Mouse (Mus musculus): ENCODE measurements around the gene Fbxo10. TPM values are rescaled to one million over a fixed set of nuclear protein-coding genes. Genes with fewer than 3 reads are reported as not detected.
"Not testable (repeated sequence)": the region's sequence is repeated elsewhere in the genome, so short reads cannot be mapped to it uniquely, and the experiment has no call there.

The Fbxo10 gene
- total RNA-seq, 4 experiments from 2014 or later: 40.8 to 49.0 (median 45.1) TPM

- peak; percentile 52 to 58 for DNase-seq (ENCODE audit: low spot score in 2 of 2)
These were observed 36.4 kb downstream of the Fbxo10 start for GRCm38 (mm10) chr4:45047956-45048355.

- no peak for DNase-seq (ENCODE audit: low spot score in 2 of 2)
These were observed 37.0 kb downstream of the Fbxo10 start for GRCm38 (mm10) chr4:45047286-45047887.

- DNase-seq (ENCODE audit: low spot score in 2 of 2): no peak
These were observed 37.7 kb downstream of the Fbxo10 start for GRCm38 (mm10) chr4:45046679-45047078.

- no peak for DNase-seq (ENCODE audit: low spot score in 2 of 2)
These were observed 43.6 kb downstream of the Fbxo10 start for GRCm38 (mm10) chr4:45040795-45041194.

GRCm38 (mm10) chr4:45039546-45039945, 44.9 kb downstream of the Fbxo10 start:
- DNase-seq (ENCODE audit: low spot score in 2 of 2): not testable (repeated sequence)

GRCm38 (mm10) chr4:45038879-45039278, 45.5 kb downstream of the Fbxo10 start:
- DNase-seq (ENCODE audit: low spot score in 2 of 2): not testable (repeated sequence)

GRCm38 (mm10) chr4:45037455-45038410, 46.7 kb downstream of the Fbxo10 start:
- no peak for DNase-seq (ENCODE audit: low spot score in 2 of 2)

GRCm38 (mm10) chr4:45036571-45036970, 47.8 kb downstream of the Fbxo10 start:
- no peak for DNase-seq (ENCODE audit: low spot score in 2 of 2)

GRCm38 (mm10) chr4:45036048-45036447, 48.4 kb downstream of the Fbxo10 start:
- no peak for DNase-seq (ENCODE audit: low spot score in 2 of 2)

GRCm38 (mm10) chr4:45034693-45035628, 49.4 kb downstream of the Fbxo10 start:
- no peak for DNase-seq (ENCODE audit: low spot score in 2 of 2)

- no peak for DNase-seq (ENCODE audit: low spot score in 2 of 2)
These were observed 51.8 kb downstream of the Fbxo10 start for GRCm38 (mm10) chr4:45032586-45032985.

- DNase-seq (ENCODE audit: low spot score in 2 of 2): no peak
These were observed 57.9 kb downstream of the Fbxo10 start for GRCm38 (mm10) chr4:45026459-45026858.

- DNase-seq (ENCODE audit: low spot score in 2 of 2): no peak
These were observed 65.4 kb downstream of the Fbxo10 start for GRCm38 (mm10) chr4:45019009-45019408.

- DNase-seq (ENCODE audit: low spot score in 2 of 2): peak; percentile 81
These were observed 65.9 kb downstream of the Fbxo10 start, which contains the start of gene Polr1e for GRCm38 (mm10) chr4:45018452-45018980. Gene Polr1e, plus strand, starts transcription at chr4:45018583.

GRCm38 (mm10) chr4:45015615-45016014, 68.8 kb downstream of the Fbxo10 start:
- peak in 1 of 2 experiments; percentile 66 for DNase-seq (ENCODE audit: low spot score in 2 of 2)

GRCm38 (mm10) chr4:45013537-45013936, 70.9 kb downstream of the Fbxo10 start:
- DNase-seq (ENCODE audit: low spot score in 2 of 2): no peak

- DNase-seq (ENCODE audit: low spot score in 2 of 2): no peak
These were observed 71.4 kb downstream of the Fbxo10 start for GRCm38 (mm10) chr4:45013031-45013431.

GRCm38 (mm10) chr4:45012105-45012975, 72.1 kb downstream of the Fbxo10 start, which contains the start of gene Zbtb5:
Gene Zbtb5, minus strand, starts transcription at chr4:45012412.
- peak; percentile 100 for DNase-seq (ENCODE audit: low spot score in 2 of 2)

GRCm38 (mm10) chr4:45011581-45012104, 72.8 kb downstream of the Fbxo10 start:
- DNase-seq (ENCODE audit: low spot score in 2 of 2): peak in 1 of 2 experiments; percentile 35

Data from layer of hippocampus, adult 8-10 months (tissue).